Mouse (Mus musculus): Measurements from ENCODE around the gene Entpd6. TPM values are rescaled to one million over a fixed set of nuclear protein-coding genes. Genes with fewer than 3 reads are reported as not detected.
A peak's percentile ranks its signal among the peaks of the same experiment; 100 is the strongest.

The Entpd6 gene
- 27.0 and 29.6 TPM in 2 replicates for polyA plus RNA-seq (2014; fragmentation: Nextera tagmentation; extraction: Ambion mirVana)

DNA sequence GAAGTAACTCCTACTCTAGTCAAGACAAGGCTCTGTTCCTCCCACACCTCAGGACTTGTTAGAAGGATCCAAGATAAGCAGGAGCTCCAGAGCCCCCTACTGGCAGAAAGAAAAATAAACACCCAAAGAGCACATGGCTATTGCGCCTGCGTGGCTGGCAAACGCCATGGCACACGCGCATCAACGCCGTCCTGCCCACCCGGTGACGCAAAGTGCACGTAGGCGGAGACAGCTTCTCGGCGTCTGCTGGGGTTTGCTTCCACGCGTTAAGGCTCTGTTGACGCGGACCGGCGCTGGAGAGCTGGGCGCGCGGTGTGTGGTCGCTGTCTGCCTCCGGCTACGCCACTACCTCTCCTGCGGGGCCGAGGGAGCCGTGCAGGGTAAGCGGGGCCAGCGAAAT, at the start of gene Entpd6:
Gene Entpd6 (plus strand): TSS at position 189 of the 400 bp plus-strand sequence.
- H3K9ac ChIP-seq (replicated peaks; ENCODE audit: low read depth, low read length), result peak within 1 kb of the TSS; percentile 49
- no peaks in the 10 kb centered on the region for H3K27me3 ChIP-seq (ENCODE audit: control insufficient read depth, insufficient read depth, low read length)
- no peaks in the 10 kb centered on the region for H3K9me3 ChIP-seq (ENCODE audit: control insufficient read depth, low read depth, low read length)
- ATAC-seq (ENCODE audit: insufficient number of reproducible peaks, insufficient read depth, low FRiP score, low read depth), result peak; percentile 96
- peak within 1 kb of the TSS; percentile 66 for H3K4me3 ChIP-seq (ENCODE audit: low read depth, low read length)
- H3K36me3 ChIP-seq (ENCODE audit: control insufficient read depth, insufficient read depth, low read length), result peaks cover 6% of the 10 kb centered on the region; the same call in 1 of the 2 replicates
- H3K4me1 ChIP-seq (ENCODE audit: control insufficient read depth, insufficient read depth, low read length), result peaks cover 5% of the 10 kb centered on the region; the same call in 1 of the 2 replicates
- under 1% methylated on average over 30 of the region's 30 CpGs for WGBS
- peak within 1 kb of the TSS; percentile 92 for H3K4me2 ChIP-seq (replicated peaks; ENCODE audit: low read depth, low read length)
- peak within 1 kb of the TSS; percentile 84 for H3K27ac ChIP-seq (ENCODE audit: low read length)

GRCm38 (mm10) chr2:150712167-150712674, 36.6 kb upstream of the Entpd6 start:
- Histone ChIP-seq H3K27me3 (ENCODE audit: control insufficient read depth, insufficient read depth, low read length) (no peaks in the 10 kb centered on the region), H3K4me2 (replicated peaks; ENCODE audit: low read depth, low read length) (no peak overlapping the region), H3K9ac (replicated peaks; ENCODE audit: low read depth, low read length) (no peak overlapping the region), H3K36me3 (ENCODE audit: control insufficient read depth, insufficient read depth, low read length) (no peaks in the 10 kb centered on the region), H3K4me3 (ENCODE audit: low read depth, low read length) (no peak overlapping the region), H3K4me1 (ENCODE audit: control insufficient read depth, insufficient read depth, low read length) (no peaks in the 10 kb centered on the region), H3K27ac (ENCODE audit: low read length) (no peak overlapping the region), H3K9me3 (ENCODE audit: control insufficient read depth, low read depth, low read length) (no peaks in the 10 kb centered on the region)
- ATAC-seq (ENCODE audit: insufficient number of reproducible peaks, insufficient read depth, low FRiP score, low read depth), result no peak
- 83% methylated on average over 4 of the region's 4 CpGs for WGBS

GRCm38 (mm10) chr2:150735756-150736576, 12.9 kb upstream of the Entpd6 start:
- Histone ChIP-seq H3K27ac (ENCODE audit: low read length) (no peak overlapping the region), H3K9ac (replicated peaks; ENCODE audit: low read depth, low read length) (no peak overlapping the region), H3K9me3 (ENCODE audit: control insufficient read depth, low read depth, low read length) (no peaks in the 10 kb centered on the region), H3K4me3 (ENCODE audit: low read depth, low read length) (no peak overlapping the region), H3K4me2 (replicated peaks; ENCODE audit: low read depth, low read length) (no peak overlapping the region), H3K27me3 (ENCODE audit: control insufficient read depth, insufficient read depth, low read length) (no peaks in the 10 kb centered on the region), H3K36me3 (ENCODE audit: control insufficient read depth, insufficient read depth, low read length) (no peaks in the 10 kb centered on the region), H3K4me1 (ENCODE audit: control insufficient read depth, insufficient read depth, low read length) (no peaks in the 10 kb centered on the region)
- no peak for ATAC-seq (ENCODE audit: insufficient number of reproducible peaks, insufficient read depth, low FRiP score, low read depth)
- WGBS, result 63% methylated on average over 11 of the region's 11 CpGs

- no peaks in the 10 kb centered on the region for H3K36me3 ChIP-seq (ENCODE audit: control insufficient read depth, insufficient read depth, low read length)
- no peak overlapping the region for H3K27ac ChIP-seq (ENCODE audit: low read length)
- no peaks in the 10 kb centered on the region for H3K4me1 ChIP-seq (ENCODE audit: control insufficient read depth, insufficient read depth, low read length)
- H3K4me3 ChIP-seq (ENCODE audit: low read depth, low read length), result no peak overlapping the region
- no peak overlapping the region for H3K4me2 ChIP-seq (replicated peaks; ENCODE audit: low read depth, low read length)
- no peaks in the 10 kb centered on the region for H3K27me3 ChIP-seq (ENCODE audit: control insufficient read depth, insufficient read depth, low read length)
- H3K9me3 ChIP-seq (ENCODE audit: control insufficient read depth, low read depth, low read length), result no peaks in the 10 kb centered on the region
- no peak overlapping the region for H3K9ac ChIP-seq (replicated peaks; ENCODE audit: low read depth, low read length)
- no peak for ATAC-seq (ENCODE audit: insufficient number of reproducible peaks, insufficient read depth, low FRiP score, low read depth)
- WGBS, result 70% methylated on average over 9 of the region's 9 CpGs
Observed at GRCm38 (mm10) chr2:150737881-150738280, 11.0 kb upstream of the Entpd6 start.

DNA sequence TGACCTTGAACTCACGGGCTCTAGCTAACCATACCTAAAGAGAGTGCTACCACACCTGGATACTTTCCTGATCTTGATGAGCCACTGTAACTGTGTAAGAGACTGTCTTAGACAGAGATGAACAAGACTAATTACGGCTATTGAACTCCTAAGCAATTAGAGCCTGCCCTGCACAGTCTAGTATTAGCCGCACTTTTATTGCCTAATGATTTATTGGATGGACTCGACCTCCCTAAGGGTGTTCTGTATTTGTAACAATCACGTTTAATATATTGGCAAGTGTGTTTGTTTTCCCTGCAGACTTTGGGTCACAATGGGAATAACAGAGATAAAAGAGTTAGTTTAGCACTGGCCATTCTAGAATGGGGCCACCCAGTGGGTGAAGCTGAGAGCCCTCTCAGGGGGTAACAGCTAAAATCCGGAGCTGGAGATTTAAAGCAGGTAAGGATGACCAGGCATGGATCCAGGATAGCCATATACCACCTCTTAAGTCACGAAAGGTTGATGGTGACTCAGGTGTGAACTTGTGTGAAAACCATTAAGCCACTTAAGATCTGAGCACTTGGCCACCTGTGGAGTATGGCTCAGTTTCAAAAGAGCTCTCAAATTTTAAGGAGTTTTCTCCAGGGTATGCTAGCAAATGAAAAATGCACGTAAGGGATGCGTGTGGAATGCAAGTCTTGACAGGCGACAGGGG, 8.5 kb upstream of the Entpd6 start:
- H3K9ac ChIP-seq (replicated peaks; ENCODE audit: low read depth, low read length), result no peak overlapping the region
- no peaks in the 10 kb centered on the region for H3K4me1 ChIP-seq (ENCODE audit: control insufficient read depth, insufficient read depth, low read length)
- H3K4me3 ChIP-seq (ENCODE audit: low read depth, low read length), result no peak overlapping the region
- no peaks in the 10 kb centered on the region for H3K27me3 ChIP-seq (ENCODE audit: control insufficient read depth, insufficient read depth, low read length)
- ATAC-seq (ENCODE audit: insufficient number of reproducible peaks, insufficient read depth, low FRiP score, low read depth), result no peak
- no peak overlapping the region for H3K4me2 ChIP-seq (replicated peaks; ENCODE audit: low read depth, low read length)
- no peaks in the 10 kb centered on the region for H3K9me3 ChIP-seq (ENCODE audit: control insufficient read depth, low read depth, low read length)
- no peaks in the 10 kb centered on the region for H3K36me3 ChIP-seq (ENCODE audit: control insufficient read depth, insufficient read depth, low read length)
- no peak overlapping the region for H3K27ac ChIP-seq (ENCODE audit: low read length)
- WGBS, result 60% methylated on average over 10 of the region's 10 CpGs

- no peak overlapping the region for H3K4me2 ChIP-seq (replicated peaks; ENCODE audit: low read depth, low read length)
- H3K4me3 ChIP-seq (ENCODE audit: low read depth, low read length), result no peak overlapping the region
- H3K27ac ChIP-seq (ENCODE audit: low read length), result no peak overlapping the region
- H3K36me3 ChIP-seq (ENCODE audit: control insufficient read depth, insufficient read depth, low read length), result no peaks in the 10 kb centered on the region
- H3K9me3 ChIP-seq (ENCODE audit: control insufficient read depth, low read depth, low read length), result no peaks in the 10 kb centered on the region
- 60% methylated on average over 4 of the region's 4 CpGs for WGBS
- no peaks in the 10 kb centered on the region for H3K27me3 ChIP-seq (ENCODE audit: control insufficient read depth, insufficient read depth, low read length)
- no peak overlapping the region for H3K9ac ChIP-seq (replicated peaks; ENCODE audit: low read depth, low read length)
- ATAC-seq (ENCODE audit: insufficient number of reproducible peaks, insufficient read depth, low FRiP score, low read depth), result no peak
- no peaks in the 10 kb centered on the region for H3K4me1 ChIP-seq (ENCODE audit: control insufficient read depth, insufficient read depth, low read length)
Observed at GRCm38 (mm10) chr2:150741405-150741804, 7.4 kb upstream of the Entpd6 start.

DNA sequence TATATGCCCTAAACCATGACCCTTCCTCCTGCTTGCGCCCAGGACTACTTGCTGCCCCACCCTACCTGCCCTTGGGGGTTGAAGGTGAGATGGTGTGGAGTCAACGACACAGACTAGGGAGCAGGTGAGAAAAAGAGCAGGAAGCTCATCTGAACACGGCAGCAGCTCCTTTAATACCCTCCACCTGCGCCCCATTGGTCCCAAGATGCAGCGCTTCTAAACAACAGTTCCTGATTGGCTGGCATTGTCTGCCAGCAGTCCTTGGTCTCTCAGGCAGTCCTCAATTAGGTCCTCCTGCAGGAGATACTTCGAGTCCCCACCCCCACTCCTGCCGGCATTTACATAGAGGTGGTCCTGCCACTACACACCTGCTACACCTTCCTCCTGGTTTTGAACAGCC, 3.8 kb upstream of the Entpd6 start:
- no peaks in the 10 kb centered on the region for H3K9me3 ChIP-seq (ENCODE audit: control insufficient read depth, low read depth, low read length)
- ATAC-seq (ENCODE audit: insufficient number of reproducible peaks, insufficient read depth, low FRiP score, low read depth), result no peak
- H3K9ac ChIP-seq (replicated peaks; ENCODE audit: low read depth, low read length), result no peak overlapping the region
- no peak overlapping the region for H3K4me3 ChIP-seq (ENCODE audit: low read depth, low read length)
- no peaks in the 10 kb centered on the region for H3K27me3 ChIP-seq (ENCODE audit: control insufficient read depth, insufficient read depth, low read length)
- H3K27ac ChIP-seq (ENCODE audit: low read length), result no peak overlapping the region
- H3K4me2 ChIP-seq (replicated peaks; ENCODE audit: low read depth, low read length), result no peak overlapping the region
- 68% methylated on average over 7 of the region's 7 CpGs for WGBS
- H3K36me3 ChIP-seq (ENCODE audit: control insufficient read depth, insufficient read depth, low read length), result no peaks in the 10 kb centered on the region
- peaks cover 5% of the 10 kb centered on the region; the same call in 1 of the 2 replicates for H3K4me1 ChIP-seq (ENCODE audit: control insufficient read depth, insufficient read depth, low read length)

- Histone ChIP-seq H3K4me1 (ENCODE audit: control insufficient read depth, insufficient read depth, low read length) (peaks cover 5% of the 10 kb centered on the region; the same call in 1 of the 2 replicates), H3K27me3 (ENCODE audit: control insufficient read depth, insufficient read depth, low read length) (no peaks in the 10 kb centered on the region), H3K9ac (replicated peaks; ENCODE audit: low read depth, low read length) (peak overlapping the region; percentile 49), H3K4me2 (replicated peaks; ENCODE audit: low read depth, low read length) (peak overlapping the region; percentile 92), H3K4me3 (ENCODE audit: low read depth, low read length) (peak overlapping the region; percentile 66), H3K36me3 (ENCODE audit: control insufficient read depth, insufficient read depth, low read length) (peaks cover 6% of the 10 kb centered on the region; the same call in 1 of the 2 replicates), H3K27ac (ENCODE audit: low read length) (peak overlapping the region; percentile 84), H3K9me3 (ENCODE audit: control insufficient read depth, low read depth, low read length) (no peaks in the 10 kb centered on the region)
- under 1% methylated on average over 24 of the region's 24 CpGs for WGBS
- ATAC-seq (ENCODE audit: insufficient number of reproducible peaks, insufficient read depth, low FRiP score, low read depth), result peak; percentile 84
Observed at GRCm38 (mm10) chr2:150749283-150749682, 441 bp downstream of the Entpd6 start.

All from stomach, embryonic 14.5 days (tissue).